Mouse (Mus musculus) E14TG2a.4 (cell line): ENCODE results near the gene Mospd2.

Source experiments
- H3K27me3 ChIP-seq: 2 replicates; pipeline ENCODE4 v1.6.1; 2014; ENCODE audit warnings: low read length, control low read depth; ENCODE audit not compliant: insufficient read depth
- H3K36me3 ChIP-seq: 2 replicates; pipeline ENCODE4 v1.6.1; 2014; ENCODE audit warnings: low read length, control low read depth; ENCODE audit not compliant: insufficient read depth
- H3K4me1 ChIP-seq: replicated peaks from 2 replicates; pipeline ENCODE4 v1.6.1; 2014; ENCODE audit warnings: low read depth, low read length, control low read depth
- H3K4me3 ChIP-seq: replicated peaks from 2 replicates; pipeline ENCODE4 v1.5.1; 2014; ENCODE audit warnings: mild to moderate bottlenecking, low read length
- H3K9me3 ChIP-seq: 2 replicates; pipeline ENCODE4 v1.6.1; 2014; ENCODE audit warnings: low read length, control low read depth
- CTCF ChIP-seq: conservative IDR thresholded peaks from 2 replicates; pipeline ENCODE4 v1.5.1; 2014; ENCODE audit warnings: low read length
- NANOG ChIP-seq: IDR thresholded peaks from 2 replicates; pipeline ENCODE4 v1.6.1; 2014; ENCODE audit warnings: borderline replicate concordance, low read length, mixed read lengths
- POU5F1 ChIP-seq: IDR thresholded peaks from 2 replicates; pipeline ENCODE4 v1.6.1; 2014; ENCODE audit warnings: low read length, borderline replicate concordance

The Mospd2 gene

DNA sequence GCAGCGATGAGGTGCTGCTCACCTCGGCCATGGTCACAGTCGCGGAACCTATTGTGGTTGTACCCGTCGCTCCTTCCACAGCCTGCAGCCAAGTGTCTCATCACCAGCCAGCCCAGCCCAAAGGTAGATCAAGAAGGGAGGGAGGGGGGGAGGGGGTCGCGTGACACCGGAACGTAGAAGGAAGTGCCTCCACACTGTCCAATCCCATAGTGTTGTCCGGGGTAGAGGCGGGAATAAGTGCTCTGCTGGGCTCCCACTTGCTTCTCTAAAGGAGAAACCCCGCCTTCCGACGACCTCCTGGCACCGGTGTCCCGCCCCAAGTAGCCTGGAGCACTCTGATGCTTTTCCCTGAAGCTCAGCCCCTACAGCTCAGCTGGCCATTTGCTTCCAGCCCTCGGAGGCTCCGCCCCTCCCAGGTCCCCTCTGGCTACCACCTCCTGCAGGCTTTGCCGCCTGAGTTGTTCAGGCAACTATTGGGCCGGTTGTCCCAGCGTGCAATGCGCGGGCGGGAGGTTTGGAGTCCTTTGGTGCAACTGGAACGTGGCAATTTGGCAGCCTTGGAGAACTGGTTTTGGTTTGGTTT is at the start of gene Mospd2, which contains the start of gene Fancb:
TSS of gene Mospd2 (minus strand) at position 183 of the 583 bp plus-strand sequence.
TSS of gene Fancb (plus strand) at position 400 of the 583 bp plus-strand sequence.
- 0 out of 2 replicates have a peak, but pooled peaks cover 3% of the 10 kb centered on the region for H3K36me3 ChIP-seq
- H3K4me1 ChIP-seq, result no peaks in the 10 kb centered on the region

DNA sequence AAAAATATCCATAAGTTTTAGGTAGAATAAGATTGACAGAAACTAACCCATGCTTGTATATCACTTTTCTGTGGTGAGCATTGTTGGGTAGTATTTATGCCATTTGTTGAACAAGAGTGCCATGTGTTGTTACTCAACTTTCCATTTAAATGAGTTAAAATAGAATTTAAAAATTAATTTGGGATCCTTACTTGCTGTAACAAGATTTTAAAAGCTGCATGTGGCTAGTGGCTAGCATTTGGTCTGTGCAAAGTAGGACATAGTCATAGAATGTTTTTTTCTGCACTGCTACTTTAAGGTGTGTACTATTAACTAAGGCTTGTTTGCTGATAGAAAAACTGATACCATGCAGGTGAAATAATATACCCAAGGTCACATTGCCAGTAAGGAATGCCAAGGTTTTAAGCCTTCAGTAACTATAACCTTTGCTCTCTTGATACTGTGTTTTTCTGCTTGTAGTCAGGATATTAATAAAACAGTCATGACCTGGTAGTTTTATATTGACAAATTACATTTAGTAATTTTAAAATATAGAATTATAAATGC is 24.7 kb upstream of the Mospd2 start, which contains the start of gene Gm17604:
TSS of gene Gm17604 (minus strand) at position 51 of the 546 bp plus-strand sequence.
- no peaks in the 10 kb centered on the region for H3K9me3 ChIP-seq
- no peak for TF ChIP-seq NANOG
- H3K36me3 ChIP-seq, result no peaks in the 10 kb centered on the region
- 0 out of 2 replicates have a peak, but pooled peaks cover 7% of the 10 kb centered on the region for H3K4me1 ChIP-seq
- no peak within 1 kb of the TSS for H3K4me3 ChIP-seq
- H3K27me3 ChIP-seq, result no peaks in the 10 kb centered on the region

More for the DNA sequence above, at the start of gene Mospd2, which contains the start of gene Fancb:
- Histone ChIP-seq H3K4me3 (peak within 1 kb of the TSS; percentile 81), H3K27me3 (no peaks in the 10 kb centered on the region), H3K9me3 (no peaks in the 10 kb centered on the region)
- TF ChIP-seq CTCF (no peak), NANOG (no peak)

DNA sequence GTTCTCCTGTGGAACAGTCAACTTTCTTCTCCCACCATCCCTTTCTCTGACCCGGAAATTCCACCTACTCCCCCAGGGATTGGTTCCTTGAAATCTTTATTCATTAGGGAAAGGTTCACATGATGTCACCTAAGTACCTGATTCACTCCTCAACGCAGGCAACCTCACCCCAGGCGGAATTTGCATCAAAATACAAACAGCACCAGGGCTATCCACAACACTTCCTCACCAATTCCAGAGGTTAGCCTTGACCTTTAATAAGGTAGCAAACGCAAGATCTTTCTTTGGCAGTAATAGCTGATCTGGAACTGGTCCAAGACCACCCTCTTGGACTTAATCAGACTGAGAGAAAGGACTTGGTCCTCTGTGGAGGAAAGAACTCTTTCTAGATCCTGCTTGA is 23.0 kb upstream of the Mospd2 start:
- peak overlapping the region; percentile 73 for H3K4me3 ChIP-seq
- no peaks in the 10 kb centered on the region for H3K36me3 ChIP-seq
- H3K4me1 ChIP-seq, result 0 out of 2 replicates have a peak, but pooled peaks cover 7% of the 10 kb centered on the region
- TF ChIP-seq CTCF, result no peak
- TF ChIP-seq POU5F1, result peak; percentile 49; the same call in 1 of the 2 replicates
- TF ChIP-seq NANOG, result peak; percentile 95
- H3K9me3 ChIP-seq, result no peaks in the 10 kb centered on the region
- H3K27me3 ChIP-seq, result no peaks in the 10 kb centered on the region

DNA sequence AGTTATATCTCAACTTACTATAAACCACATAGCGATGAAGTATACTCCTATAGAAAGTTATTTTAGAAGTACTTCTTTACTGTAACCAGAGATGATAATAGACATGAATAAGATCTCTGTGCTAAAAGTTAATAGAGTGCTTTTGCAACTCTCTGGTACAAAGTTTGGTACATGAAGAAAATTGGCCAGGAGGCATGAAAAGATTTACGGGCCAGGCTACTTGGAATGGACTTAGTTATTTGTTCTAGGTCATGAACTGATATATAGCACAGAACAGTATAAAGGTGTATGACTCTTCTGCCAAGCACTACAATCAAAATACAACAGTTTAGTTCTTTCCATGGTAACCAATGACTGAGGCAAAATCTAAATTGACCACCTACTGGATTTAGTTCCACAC is 1.3 kb downstream of the Mospd2 start:
- Histone ChIP-seq H3K4me3 (no peak overlapping the region), H3K27me3 (no peaks in the 10 kb centered on the region), H3K9me3 (no peaks in the 10 kb centered on the region), H3K4me1 (no peaks in the 10 kb centered on the region), H3K36me3 (0 out of 2 replicates have a peak, but pooled peaks cover 3% of the 10 kb centered on the region)
- TF ChIP-seq NANOG, result no peak
- TF ChIP-seq CTCF, result no peak

DNA sequence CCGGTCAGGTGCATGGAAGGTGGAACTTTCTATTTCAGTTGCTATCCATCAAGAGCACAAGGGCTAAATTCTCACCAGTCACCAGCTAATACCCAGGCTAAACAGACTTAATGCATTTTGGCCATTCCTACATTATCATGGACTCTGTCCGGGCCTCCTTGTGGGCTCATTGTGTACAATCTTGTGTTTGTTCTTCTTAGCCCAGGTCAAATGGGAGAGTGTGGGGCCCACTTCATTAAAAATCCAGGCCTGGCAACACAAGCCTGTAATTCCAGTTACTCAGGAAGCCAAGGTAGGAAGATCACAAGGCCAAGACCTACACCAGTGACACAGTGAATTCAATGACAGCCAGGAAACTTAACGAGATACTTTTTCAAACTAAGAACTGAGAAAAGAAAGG is 9.0 kb downstream of the Mospd2 start:
- Histone ChIP-seq H3K4me1 (no peaks in the 10 kb centered on the region), H3K27me3 (no peaks in the 10 kb centered on the region), H3K36me3 (0 out of 2 replicates have a peak, but pooled peaks cover 3% of the 10 kb centered on the region), H3K4me3 (no peak overlapping the region), H3K9me3 (no peaks in the 10 kb centered on the region)
- TF ChIP-seq POU5F1 (no peak), NANOG (no peak), CTCF (no peak)

DNA sequence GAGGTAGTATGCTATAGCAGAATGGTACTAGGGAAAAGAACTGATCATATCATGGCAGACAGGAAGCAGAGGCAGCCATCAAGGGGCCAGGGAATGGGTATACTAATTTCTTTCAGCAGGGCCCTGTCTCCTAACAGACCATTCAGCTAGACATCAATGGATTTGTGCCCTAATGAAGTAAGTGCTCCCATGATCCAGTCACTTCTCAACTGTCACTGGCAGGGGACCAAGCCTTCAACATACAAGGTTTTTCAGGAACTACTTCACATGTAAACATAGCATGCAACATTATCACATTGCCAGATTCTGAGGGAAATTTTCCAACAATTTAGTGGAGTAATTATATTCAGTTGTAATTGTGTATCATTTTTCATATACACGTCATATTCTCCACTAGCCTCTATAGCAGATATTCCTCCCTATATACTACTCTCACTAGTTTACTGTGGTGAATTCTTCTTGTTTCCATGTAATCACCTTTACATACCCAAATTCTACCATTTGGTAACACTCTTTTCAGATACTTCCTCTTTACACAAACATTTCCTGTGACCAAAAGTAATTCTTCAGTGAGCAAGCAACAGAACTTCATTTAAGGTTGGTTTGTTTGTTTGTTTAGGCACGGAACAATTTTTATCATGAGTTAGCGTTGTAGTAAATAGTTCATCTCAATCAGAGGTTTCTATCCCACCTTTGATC is 14.3 kb downstream of the Mospd2 start:
- Histone ChIP-seq H3K27me3 (no peaks in the 10 kb centered on the region), H3K4me1 (no peaks in the 10 kb centered on the region), H3K9me3 (no peaks in the 10 kb centered on the region), H3K36me3 (peaks cover 7% of the 10 kb centered on the region), H3K4me3 (no peak overlapping the region)
- TF ChIP-seq POU5F1, result no peak
- TF ChIP-seq NANOG, result no peak
- no peak for TF ChIP-seq CTCF

DNA sequence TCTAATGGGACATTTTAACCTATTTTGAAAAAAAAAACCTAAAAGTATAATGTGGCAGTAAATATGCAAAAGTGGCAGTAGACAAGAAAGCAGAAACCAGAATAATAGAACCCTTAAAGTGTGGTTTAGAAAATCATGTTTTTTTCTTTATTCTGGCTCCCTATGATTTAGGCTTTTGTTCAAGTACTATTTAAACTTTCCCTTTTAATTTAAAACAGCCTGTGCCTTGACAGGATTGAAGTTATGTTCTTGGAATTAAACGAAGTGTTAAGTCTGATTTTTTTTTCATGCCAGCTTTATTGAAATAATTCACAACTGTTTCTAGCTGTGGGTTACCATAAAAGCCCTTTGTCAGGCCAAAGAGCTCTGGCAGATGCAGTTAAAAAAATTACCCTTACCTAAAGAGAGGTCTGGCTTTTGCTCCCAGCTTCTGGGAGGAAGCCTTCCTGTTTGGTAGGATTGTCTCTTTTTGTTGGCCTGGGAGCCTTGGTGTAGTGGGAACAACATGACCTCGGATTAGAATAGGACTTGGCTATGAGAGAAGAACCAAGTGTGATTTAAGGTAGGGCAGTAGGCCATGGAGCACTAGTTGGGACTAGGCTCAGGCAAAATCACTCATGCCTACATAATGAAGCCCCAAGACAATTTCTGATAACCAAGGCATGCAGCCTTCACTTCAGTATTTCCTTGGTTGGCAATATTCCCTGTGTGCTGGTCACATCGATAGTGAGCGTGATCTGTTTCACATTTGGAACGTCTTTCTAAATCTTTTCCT is 27.4 kb downstream of the Mospd2 start:
- no peak for TF ChIP-seq POU5F1
- TF ChIP-seq CTCF, result no peak
- TF ChIP-seq NANOG, result no peak
- Histone ChIP-seq H3K36me3 (no peaks in the 10 kb centered on the region; the same call in 1 of the 2 replicates), H3K27me3 (no peaks in the 10 kb centered on the region), H3K4me1 (no peaks in the 10 kb centered on the region), H3K4me3 (no peak overlapping the region), H3K9me3 (no peaks in the 10 kb centered on the region)

DNA sequence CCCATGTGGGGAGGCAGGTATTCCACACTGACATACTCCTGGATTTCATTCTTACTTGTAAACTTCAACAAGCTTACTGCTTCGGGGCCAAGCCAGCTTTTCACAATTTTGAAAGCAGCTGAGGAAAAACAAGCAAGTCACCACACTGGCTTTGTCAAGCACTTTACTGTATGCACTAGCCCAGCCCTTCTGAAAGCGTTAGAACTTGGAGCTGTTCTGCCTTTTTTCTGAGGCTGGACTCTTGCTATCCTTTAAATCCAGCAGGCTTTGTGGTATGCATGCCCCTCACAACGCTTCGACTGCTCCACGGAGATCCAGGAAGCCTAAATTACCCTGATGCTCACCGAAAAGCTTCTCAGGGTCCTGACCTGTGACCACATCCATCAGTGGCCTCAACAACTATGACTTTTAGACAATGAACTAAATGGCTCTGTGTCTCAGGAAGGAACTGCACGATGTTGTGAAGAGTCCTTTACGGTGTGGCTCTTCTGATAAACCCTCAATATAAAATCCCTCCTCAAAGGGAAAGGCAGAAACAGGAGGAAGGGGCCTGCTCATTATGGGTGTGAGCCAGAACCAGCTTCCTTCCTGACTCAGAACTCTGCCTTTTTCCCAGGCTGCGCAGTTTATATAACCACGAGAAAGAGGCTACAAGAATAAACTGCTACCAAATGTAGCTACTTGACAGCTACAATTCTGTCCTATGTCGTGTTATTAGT is 28.2 kb downstream of the Mospd2 start:
- no peak for TF ChIP-seq POU5F1
- no peak for TF ChIP-seq CTCF
- no peak for TF ChIP-seq NANOG
- no peaks in the 10 kb centered on the region; the same call in 1 of the 2 replicates for H3K36me3 ChIP-seq
- no peaks in the 10 kb centered on the region for H3K4me1 ChIP-seq
- H3K9me3 ChIP-seq, result no peaks in the 10 kb centered on the region
- no peak overlapping the region for H3K4me3 ChIP-seq
- no peaks in the 10 kb centered on the region for H3K27me3 ChIP-seq
